ENCODE assay signal across 18 mouse cellular contexts in the genomic region with DNA sequence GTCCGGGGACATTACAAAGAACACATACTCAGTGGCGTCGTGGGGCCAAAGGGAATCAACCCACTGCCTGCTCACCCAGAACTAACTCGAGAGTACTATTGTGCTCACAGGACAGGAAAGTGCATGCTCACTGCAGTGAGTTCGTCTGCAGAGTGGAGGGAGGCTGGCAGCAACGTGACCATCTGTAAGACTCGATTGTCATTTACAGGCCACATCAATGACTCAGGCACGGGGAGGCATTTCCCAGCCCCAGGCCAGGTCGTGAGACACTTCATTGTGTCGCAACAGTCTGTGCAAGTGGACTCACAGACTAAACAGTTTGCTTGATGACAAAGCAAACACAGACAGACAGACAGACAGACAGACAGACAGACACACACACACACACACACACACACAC.
DNase-seq lines count a peak whose midpoint lies in the region; ATAC-seq and TF ChIP-seq lines count a peak whose summit lies in the region.
"Had no signal": no experiment of that assay in that cellular context is flagged by ENCODE, and none has a peak within 500 bp of the region (broad histone marks: within the 10 kb centered on the region; RNA-seq: fewer than 3 reads in every experiment).

No protein-coding gene starts in this region.

- no peak for TF ChIP-seq CTCF in liver, postnatal 0 days (IDR thresholded peaks at IDR 0.05; ENCODE audit: low read depth)

- H3K36me3 ChIP-seq in liver, postnatal 0 days (replicated peaks; ENCODE audit: insufficient read depth, low read length): no peaks in the 10 kb centered on the region
- H3K36me3 ChIP-seq in liver, embryonic 11.5 days (ENCODE audit: control insufficient read depth, insufficient read depth, low read length): no peaks in the 10 kb centered on the region
- no peaks in the 10 kb centered on the region for H3K36me3 ChIP-seq in hindbrain, embryonic 13.5 days
- H3K36me3 ChIP-seq: hindbrain, embryonic 15.5 days had no signal

- no peak overlapping the region for H3K4me3 ChIP-seq in liver, postnatal 0 days (ENCODE audit: low read depth, low read length)
- no peak overlapping the region for H3K4me3 ChIP-seq in liver, embryonic 11.5 days (ENCODE audit: low read depth, low read length)
- no peak overlapping the region for H3K4me3 ChIP-seq in hindbrain, embryonic 13.5 days
- H3K4me3 ChIP-seq: hindbrain, embryonic 15.5 days; layer of hippocampus, adult 2 months; left cerebral cortex, adult 2 months had no signal

- no peak for TF ChIP-seq EP300 in liver, postnatal 0 days (IDR thresholded peaks at IDR 0.05; ENCODE audit: low read depth)

- H3K27ac ChIP-seq in liver, postnatal 0 days (ENCODE audit: low read depth): no peak overlapping the region
- H3K27ac ChIP-seq in liver, embryonic 11.5 days (ENCODE audit: low read depth, low read length): no peak overlapping the region
- no peak overlapping the region for H3K27ac ChIP-seq in hindbrain, embryonic 13.5 days
- H3K27ac ChIP-seq: hindbrain, embryonic 15.5 days; kidney, postnatal 0 days; layer of hippocampus, adult 2 months; left cerebral cortex, adult 2 months had no signal

- no peak overlapping the region for H3K4me2 ChIP-seq in liver, postnatal 0 days (ENCODE audit: low read depth, low read length)
- H3K4me2 ChIP-seq in liver, embryonic 11.5 days: no peak overlapping the region
- H3K4me2 ChIP-seq in hindbrain, embryonic 13.5 days: no peak overlapping the region
- H3K4me2 ChIP-seq: heart, embryonic 11.5 days; hindbrain, embryonic 15.5 days had no signal

- H3K9ac ChIP-seq in liver, postnatal 0 days (replicated peaks): no peak overlapping the region
- no peak overlapping the region for H3K9ac ChIP-seq in liver, embryonic 11.5 days (ENCODE audit: low read depth, low read length)
- H3K9ac ChIP-seq in hindbrain, embryonic 13.5 days: no peak overlapping the region
- H3K9ac ChIP-seq: hindbrain, embryonic 15.5 days had no signal

- peaks cover 5% of the 10 kb centered on the region; the same call in 1 of the 2 replicates for H3K4me1 ChIP-seq in liver, postnatal 0 days (ENCODE audit: insufficient read depth)
- no peaks in the 10 kb centered on the region for H3K4me1 ChIP-seq in liver, embryonic 11.5 days (replicated peaks; ENCODE audit: control insufficient read depth, insufficient read depth, low read length)
- H3K4me1 ChIP-seq in hindbrain, embryonic 13.5 days (replicated peaks): 0 out of 2 replicates have a peak, but pooled peaks cover 8% of the 10 kb centered on the region
- H3K4me1 ChIP-seq: hindbrain, embryonic 15.5 days had no signal

- DNase-seq in adrenal gland, adult (ENCODE audit: inconsistent age in 2 of 2, low spot score in 1 of 2): peak; percentile 11 to 62
- DNase-seq in adrenal gland, postnatal 4 days (ENCODE audit: low spot score in 2 of 2): no peak
- peak; percentile 28 for DNase-seq in liver, postnatal 0 days
- DNase-seq in liver, embryonic 11.5 days (ENCODE audit: low spot score): no peak
- DNase-seq in Muller cell, postnatal 12 days (ENCODE audit: inconsistent ontology term): peak; percentile 94
- DNase-seq in brain, adult 2 months (ENCODE audit: low read depth, low spot score): peak; percentile 26
- DNase-seq: cerebellum, adult 2 months; gastrocnemius, postnatal 25 days; kidney, adult 11 months; lung, adult 2 months; right cerebral cortex, postnatal 14 days had no signal

- H3K27me3 ChIP-seq in liver, postnatal 0 days (ENCODE audit: insufficient read depth, low read length): no peaks in the 10 kb centered on the region
- H3K27me3 ChIP-seq in liver, embryonic 11.5 days (replicated peaks; ENCODE audit: control insufficient read depth, insufficient read depth, low read length): no peaks in the 10 kb centered on the region
- H3K27me3 ChIP-seq in hindbrain, embryonic 13.5 days: no peaks in the 10 kb centered on the region
- H3K27me3 ChIP-seq: hindbrain, embryonic 15.5 days had no signal

- WGBS in liver, postnatal 0 days (ENCODE audit: insufficient replicate concordance): 36% methylated on average over 10 of the region's 10 CpGs
- 52% methylated on average over 10 of the region's 10 CpGs for WGBS in liver, embryonic 11.5 days
- WGBS in hindbrain, embryonic 13.5 days: 36% methylated on average over 10 of the region's 10 CpGs

- H3K9me3 ChIP-seq in liver, postnatal 0 days (ENCODE audit: low read length): no peaks in the 10 kb centered on the region
- H3K9me3 ChIP-seq in liver, embryonic 11.5 days (ENCODE audit: control insufficient read depth, low read length): no peaks in the 10 kb centered on the region
- no peaks in the 10 kb centered on the region for H3K9me3 ChIP-seq in hindbrain, embryonic 13.5 days
- H3K9me3 ChIP-seq: hindbrain, embryonic 15.5 days had no signal

- peak; percentile 74 for ATAC-seq in liver, postnatal 0 days
- ATAC-seq in liver, embryonic 11.5 days (replicated peaks; ENCODE audit: low FRiP score): no peak
- no peak for ATAC-seq in hindbrain, embryonic 13.5 days (ENCODE audit: low FRiP score)
- ATAC-seq in erythroblast, adult 5-6 weeks (replicated peaks; ENCODE audit: low FRiP score, poor library complexity, severe bottlenecking): no peak

Comparison
In these comparisons a context has a peak if more than half of its experiments do, and no peak if none do; other contexts are left out.
1. DNase-seq: peak in adrenal gland, adult (2 of 2), liver, postnatal 0 days (single experiment), Muller cell, postnatal 12 days (single experiment) and brain, adult 2 months (single experiment); none in adrenal gland, postnatal 4 days (0 of 2) and liver, embryonic 11.5 days (single experiment).